8 mouse cellular contexts compared by ENCODE assay signal in the genomic region with DNA sequence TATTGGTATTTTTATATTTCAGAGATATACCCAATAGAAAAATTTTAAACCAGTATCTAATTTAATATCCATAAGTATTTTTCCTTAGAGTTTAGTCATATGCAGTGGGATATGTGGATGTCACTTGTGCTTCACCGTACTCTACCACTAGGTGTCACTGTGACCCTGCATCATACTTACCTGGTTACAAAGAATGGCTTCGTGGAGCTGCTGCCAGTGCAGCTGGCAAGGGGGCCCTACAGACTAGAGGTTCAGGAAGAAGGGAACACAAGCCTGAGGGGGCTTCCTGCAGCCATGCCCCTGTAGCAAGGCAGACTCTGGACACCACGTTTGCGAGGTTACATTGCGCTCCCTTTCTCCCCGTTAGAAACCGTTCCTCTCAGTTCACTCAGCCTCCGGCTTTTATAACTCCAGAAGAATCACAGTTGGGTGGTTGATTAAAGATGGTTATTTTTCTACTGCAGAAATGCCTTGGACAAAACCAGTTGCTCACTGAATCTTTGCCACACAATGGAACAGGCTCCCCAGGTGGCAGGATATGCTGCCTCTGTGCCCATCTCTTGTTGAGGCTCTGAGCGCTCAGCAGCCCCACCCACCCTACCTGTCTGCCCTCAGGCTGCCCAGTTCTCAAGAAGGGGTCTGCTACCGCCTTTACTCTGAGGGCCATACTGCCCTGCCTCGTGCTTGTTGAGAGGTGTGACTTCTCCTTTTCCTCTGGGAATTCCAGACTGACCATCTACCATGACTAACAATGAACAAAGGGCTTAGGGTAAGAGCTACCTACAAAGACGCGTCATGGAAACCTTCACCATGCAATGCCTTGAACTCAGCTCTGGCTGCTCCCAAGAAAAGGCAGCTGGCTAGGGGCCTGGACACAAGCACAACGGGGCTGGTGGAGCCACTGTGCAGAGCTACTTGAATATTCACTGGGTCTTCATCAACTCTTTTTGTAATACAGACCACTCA. TPM values are rescaled to one million over a fixed set of nuclear protein-coding genes. Genes with fewer than 3 reads are reported as not detected.
DNase-seq lines count a peak whose midpoint lies in the region; ATAC-seq and TF ChIP-seq lines count a peak whose summit lies in the region.

No protein-coding gene starts in this region.

- TF ChIP-seq CTCF in CH12.LX (conservative IDR thresholded peaks at IDR 0.05 in 1 of 2, IDR thresholded peaks at IDR 0.05 in 1 of 2; ENCODE audit: low read depth in 2 of 2, low read length in 2 of 2), result peak; percentile 93 to 98
- TF ChIP-seq CTCF in bone marrow, adult 2 months (IDR thresholded peaks at IDR 0.05; ENCODE audit: control insufficient read depth, insufficient read depth, low read length), result peak; percentile 68
- TF ChIP-seq CTCF in lung, embryonic 14.5 days (IDR thresholded peaks at IDR 0.05; ENCODE audit: low read depth), result peak; percentile 93
- peak; percentile 39; the same call in 1 of the 2 replicates for TF ChIP-seq CTCF in olfactory bulb, adult 2 months (IDR thresholded peaks at IDR 0.05; ENCODE audit: insufficient read depth, low read depth, low read length)

- H3K9me3 ChIP-seq in CH12.LX (replicated peaks; ENCODE audit: low read length), result no peaks in the 10 kb centered on the region
- H3K9me3 ChIP-seq in embryonic facial prominence, embryonic 14.5 days (ENCODE audit: control insufficient read depth, low read length), result no peaks in the 10 kb centered on the region
- no peaks in the 10 kb centered on the region for H3K9me3 ChIP-seq in lung, embryonic 14.5 days (ENCODE audit: low read depth, low read length)

- peak; percentile 99 for TF ChIP-seq RAD21 in CH12.LX (IDR thresholded peaks at IDR 0.05; ENCODE audit: low read depth, low read length)

- H3K27me3 ChIP-seq in CH12.LX (replicated peaks), result peaks cover 8% of the 10 kb centered on the region
- H3K27me3 ChIP-seq in embryonic facial prominence, embryonic 14.5 days (replicated peaks; ENCODE audit: control insufficient read depth, insufficient read depth, low read length), result no peaks in the 10 kb centered on the region
- H3K27me3 ChIP-seq in lung, embryonic 14.5 days (ENCODE audit: insufficient read depth, low read length), result no peaks in the 10 kb centered on the region

- dilution Hi-C loops in CH12.LX (cut with MboI; ENCODE audit: extremely low pct_ligation_motif_present, extremely low pct_unique_long_range_greater_than_20kb, low sequenced_read_pairs), result loop anchor here (25.0 kb wide), 1 partner anchor 135 kb away; the partner anchor contains the start of gene Taco1

- ATAC-seq in embryonic facial prominence, embryonic 14.5 days (ENCODE audit: low read depth), result peak; percentile 84
- peak; percentile 73 for ATAC-seq in lung, embryonic 14.5 days (ENCODE audit: insufficient read depth)

- H3K4me1 ChIP-seq in CH12.LX (ENCODE audit: control insufficient read depth in 1 of 2, insufficient read depth in 2 of 2), result no peaks in the 10 kb centered on the region
- no peaks in the 10 kb centered on the region for H3K4me1 ChIP-seq in bone marrow, adult 2 months (ENCODE audit: control insufficient read depth, insufficient read depth, low read length)
- no peaks in the 10 kb centered on the region for H3K4me1 ChIP-seq in embryonic facial prominence, embryonic 14.5 days (ENCODE audit: control insufficient read depth, insufficient read depth, low read length)
- no peaks in the 10 kb centered on the region for H3K4me1 ChIP-seq in lung, embryonic 14.5 days (ENCODE audit: insufficient read depth)
- H3K4me1 ChIP-seq in olfactory bulb, adult 2 months (ENCODE audit: control insufficient read depth, insufficient read depth, low read length), result peaks cover 5% of the 10 kb centered on the region

- intact Hi-C loops in heart, postnatal 36 days (cut with DNase I), result loop anchor here (1.0 to 2.0 kb wide), 4 partner anchors 42 to 149 kb away; no protein-coding TSS in a partner anchor

- peaks cover 0 to 14% of the 10 kb centered on the region in 2 experiments for H3K36me3 ChIP-seq in CH12.LX (replicated peaks in 1 of 2; ENCODE audit: control insufficient read depth in 1 of 2, insufficient read depth in 1 of 2, low read length in 1 of 2)
- peaks cover 21% of the 10 kb centered on the region for H3K36me3 ChIP-seq in embryonic facial prominence, embryonic 14.5 days (ENCODE audit: control insufficient read depth, insufficient read depth, low read length)
- peaks cover 14% of the 10 kb centered on the region for H3K36me3 ChIP-seq in lung, embryonic 14.5 days (ENCODE audit: insufficient read depth)

- in situ Hi-C loops in CH12.LX (cut with MboI; ENCODE audit: low pct_ligation_motif_present, low pct_unique_long_range_greater_than_20kb, low sequenced_read_pairs), result no loop called here

- WGBS in bone marrow, adult 2 months, result 62% methylated on average over 14 of the region's 14 CpGs
- 55% methylated on average over 14 of the region's 14 CpGs for WGBS in embryonic facial prominence, embryonic 14.5 days
- WGBS in lung, embryonic 14.5 days, result 57% methylated on average over 14 of the region's 14 CpGs
- whole genome bisulfite sequencing in olfactory bulb, adult 2 months, result 52% methylated on average over 14 of the region's 14 CpGs

- no peak for TF ChIP-seq EP300 in CH12.LX (IDR thresholded peaks at IDR 0.05; ENCODE audit: low read length)

- TF ChIP-seq POLR2A in CH12.LX (IDR thresholded peaks at IDR 0.05; ENCODE audit: low read depth, low read length), result no peak
- no peak for TF ChIP-seq POLR2A in bone marrow, adult 2 months (IDR thresholded peaks at IDR 0.05; ENCODE audit: borderline replicate concordance, control insufficient read depth, low read depth, low read length)
- no peak for TF ChIP-seq POLR2A in olfactory bulb, adult 2 months (IDR thresholded peaks at IDR 0.05; ENCODE audit: insufficient read depth, low read depth, low read length)

- no peak overlapping the region for H3K9ac ChIP-seq in CH12.LX (ENCODE audit: insufficient read depth, low read depth)
- no peak overlapping the region for H3K9ac ChIP-seq in embryonic facial prominence, embryonic 14.5 days (ENCODE audit: low read depth, low read length)
- H3K9ac ChIP-seq in lung, embryonic 14.5 days, result no peak overlapping the region

- H3K4me3 ChIP-seq in CH12.LX (replicated peaks in 1 of 3; ENCODE audit: low read depth in 2 of 3, low read length in 2 of 3, poor library complexity in 1 of 3), result no peak overlapping the region
- no peak overlapping the region for H3K4me3 ChIP-seq in bone marrow, adult 2 months (replicated peaks; ENCODE audit: control insufficient read depth, low read depth, low read length)
- H3K4me3 ChIP-seq in embryonic facial prominence, embryonic 14.5 days (ENCODE audit: low read depth, low read length), result no peak overlapping the region
- H3K4me3 ChIP-seq in lung, embryonic 14.5 days (ENCODE audit: low read depth, low read length), result no peak overlapping the region
- H3K4me3 ChIP-seq in olfactory bulb, adult 2 months (ENCODE audit: insufficient read depth, low read depth, low read length), result no peak overlapping the region

- H3K27ac ChIP-seq in CH12.LX (ENCODE audit: insufficient read depth, low read depth), result no peak overlapping the region
- no peak overlapping the region for H3K27ac ChIP-seq in bone marrow, adult 2 months (ENCODE audit: control insufficient read depth, insufficient read depth, low read depth, low read length, poor library complexity)
- no peak overlapping the region for H3K27ac ChIP-seq in embryonic facial prominence, embryonic 14.5 days (replicated peaks; ENCODE audit: low read depth, low read length)
- H3K27ac ChIP-seq in lung, embryonic 14.5 days (ENCODE audit: low read depth), result no peak overlapping the region
- no peak overlapping the region for H3K27ac ChIP-seq in olfactory bulb, adult 2 months (ENCODE audit: insufficient read depth, low read depth, low read length)

- no peak overlapping the region for H3K4me2 ChIP-seq in CH12.LX (ENCODE audit: insufficient read depth, low read depth, poor library complexity, severe bottlenecking)
- no peak overlapping the region for H3K4me2 ChIP-seq in embryonic facial prominence, embryonic 14.5 days (ENCODE audit: low read depth, low read length)
- H3K4me2 ChIP-seq in lung, embryonic 14.5 days, result no peak overlapping the region

- H3K79me2 ChIP-seq in CH12.LX (replicated peaks; ENCODE audit: control insufficient read depth, extremely low read depth, insufficient read depth, poor library complexity, severe bottlenecking), result no peaks in the 10 kb centered on the region

- DNase-seq in CH12.LX (ENCODE audit: extremely low read depth), result peak; percentile 77
- DNase-seq in embryonic facial prominence, embryonic 14.5 days (ENCODE audit: low spot score), result peak; percentile 87
- DNase-seq in heart, postnatal 36 days, result peak; percentile 77 to 79
- peak; percentile 75 to 79 for DNase-seq in kidney, postnatal 4 days
- peak; percentile 92 for DNase-seq in lung, embryonic 14.5 days
- DNase-seq in thymus, postnatal 14 days, result peak; percentile 72

TF ChIP-seq in CH12.LX, 34 proteins besides CTCF, POLR2A, EP300 and RAD21 (continues in another document):
- TF ChIP-seq USF2 (conservative IDR thresholded peaks at IDR 0.05; ENCODE audit: low read depth, low read length) (no peak), E2F4 (IDR thresholded peaks at IDR 0.05; ENCODE audit: insufficient replicate concordance, low read depth, low read length) (no peak), SMC3 (IDR thresholded peaks at IDR 0.05; ENCODE audit: low read depth, low read length) (peak; percentile 93), NRF1 (IDR thresholded peaks at IDR 0.05; ENCODE audit: low read depth, low read length) (0 out of 2 replicates have a peak, but pooled peaks have one; percentile 19)

RNA-seq across cellular contexts. Expression of gene Cyb561, which starts 25.8 kb away (rescaled TPM):
- total RNA-seq in CH12.LX (2012; rRNA removed), result 2.6 and 3.9 TPM in 2 replicates
- 0.16 and 0.20 TPM in 2 replicates for total RNA-seq in CH12.LX (2014; rRNA removed)
- 0.18 and 0.51 TPM in 2 replicates for polyA plus RNA-seq in CH12.LX (2012; ENCODE audit: insufficient read length, low read depth)
- polyA plus RNA-seq in bone marrow, adult 2 months (2011; ENCODE audit: insufficient read depth, insufficient read length, low replicate concordance, missing spikeins), result 1.4 and 1.8 TPM in 2 replicates
- 19.5 and 21.6 TPM in 2 replicates for polyA plus RNA-seq in embryonic facial prominence, embryonic 14.5 days (2014; fragmentation: Nextera tagmentation; extraction: Ambion mirVana)
- total RNA-seq in heart, postnatal 36 days (2021), result 10 to 100 TPM in 1 of 2 experiments, 1 to 10 TPM in 1; 9.2 to 12.1 TPM
- 26.5 and 28.3 TPM in 2 replicates for polyA plus RNA-seq in lung, embryonic 14.5 days (2014; fragmentation: Nextera tagmentation; extraction: Ambion mirVana)
- polyA plus RNA-seq in olfactory bulb, adult 2 months (2012; ENCODE audit: insufficient read depth, insufficient read length, low replicate concordance, missing spikeins), result not detected in 2 replicates

RNA-seq across cellular contexts. Expression of gene Ace, which starts 40.4 kb away (rescaled TPM):
- 0.04 and 0.08 TPM in 2 replicates for total RNA-seq in CH12.LX (2012; rRNA removed)
- not detected in 2 replicates for total RNA-seq in CH12.LX (2014; rRNA removed)
- not detected in 2 replicates for polyA plus RNA-seq in CH12.LX (2012; ENCODE audit: insufficient read length, low read depth)
- 1.8 and 3.9 TPM in 2 replicates for polyA plus RNA-seq in bone marrow, adult 2 months (2011; ENCODE audit: insufficient read depth, insufficient read length, low replicate concordance, missing spikeins)
- polyA plus RNA-seq in embryonic facial prominence, embryonic 14.5 days (2014; fragmentation: Nextera tagmentation; extraction: Ambion mirVana), result 1.00 and 1.3 TPM in 2 replicates
- total RNA-seq in heart, postnatal 36 days (2021), result 10 to 100 TPM; 21.9 to 38.1 TPM
- polyA plus RNA-seq in lung, embryonic 14.5 days (2014; fragmentation: Nextera tagmentation; extraction: Ambion mirVana), result 4.8 and 5.4 TPM in 2 replicates
- polyA plus RNA-seq in olfactory bulb, adult 2 months (2012; ENCODE audit: insufficient read depth, insufficient read length, low replicate concordance, missing spikeins), result not detected in 2 replicates

Comparison
In these comparisons a context has a peak if more than half of its experiments do, and no peak if none do; other contexts are left out.
1. CTCF ChIP-seq: peak in every context shown above with its lines; median percentile 96 in CH12.LX; 93 in lung, embryonic 14.5 days; 68 in bone marrow, adult 2 months; 39 in olfactory bulb, adult 2 months.